In the genomic region with DNA sequence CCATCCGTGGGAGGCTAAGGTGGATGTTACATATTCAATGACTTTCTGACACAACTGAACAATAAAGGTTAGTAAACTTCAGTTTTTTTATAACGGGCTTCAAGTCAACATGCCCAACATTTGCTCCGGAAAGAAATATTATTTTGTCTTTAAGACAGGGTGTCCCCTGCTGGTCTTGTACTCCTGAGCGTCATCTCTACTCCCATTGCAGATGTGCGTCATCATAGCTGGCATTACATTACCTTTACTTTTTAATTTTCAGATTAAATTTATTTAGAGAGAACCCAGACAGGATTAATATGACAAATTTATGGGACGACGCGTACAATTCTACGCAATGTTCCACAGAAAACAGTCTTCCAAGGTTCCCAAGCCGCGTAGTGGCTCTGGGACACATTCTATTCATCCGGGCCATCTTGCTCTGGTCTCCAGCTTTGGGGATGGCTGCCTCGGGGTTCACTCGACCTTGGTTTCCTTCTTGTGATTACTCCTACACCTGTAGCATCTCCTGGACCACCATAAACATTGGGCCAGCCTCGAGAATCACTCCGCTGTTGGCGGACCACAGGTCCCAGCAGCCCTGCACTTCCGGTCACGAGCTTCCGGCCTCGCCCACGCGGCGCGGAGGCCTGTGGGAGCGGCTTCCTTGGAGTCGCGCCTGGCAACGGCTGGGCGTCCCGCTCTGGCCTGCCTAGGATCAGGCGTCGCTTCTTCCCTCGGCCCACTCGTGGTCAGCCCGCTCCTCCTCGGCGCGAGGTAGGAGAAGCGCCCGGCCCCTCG, we compare ENCODE assay signal across 8 mouse cellular contexts. TPM values are rescaled to one million over a fixed set of nuclear protein-coding genes. Genes with fewer than 3 reads are reported as not detected.
A peak's percentile ranks its signal among the peaks of the same experiment; 100 is the strongest.
DNase-seq lines count a peak whose midpoint lies in the region; ATAC-seq and TF ChIP-seq lines count a peak whose summit lies in the region.

A gene (plus strand): TSS at position 631 of the 780 bp plus-strand sequence.

- H3K27me3 ChIP-seq in megakaryocyte, embryonic 14.5 days (replicated peaks), result peaks cover 2% of the 10 kb centered on the region

- peak within 1 kb of the TSS; percentile 93 for H3K27ac ChIP-seq in cortical plate, adult 2 months (ENCODE audit: insufficient read depth, low read length)

- peak within 1 kb of the TSS; percentile 87 for H3K4me3 ChIP-seq in cortical plate, adult 2 months (ENCODE audit: insufficient read depth, low read length)
- peak within 1 kb of the TSS; percentile 98 for H3K4me3 ChIP-seq in megakaryocyte, embryonic 14.5 days (replicated peaks)

- peak; percentile 82 to 88 for DNase-seq in gastrocnemius, adult 8-10 months (ENCODE audit: low spot score in 2 of 2)
- peak; percentile 52 for DNase-seq in hindlimb bud, embryonic 11.5 days (ENCODE audit: extremely low spot score, low read depth, low spot score)
- DNase-seq in left cerebral cortex, adult 8-10 months (ENCODE audit: low spot score in 2 of 2), result peak; percentile 89 to 93
- DNase-seq in right cerebral cortex, postnatal 10 days (ENCODE audit: low spot score in 2 of 2), result peak; percentile 97
- peak; percentile 90 for DNase-seq in urinary bladder, postnatal 25 days (ENCODE audit: low spot score)

- H3K9me3 ChIP-seq in megakaryocyte, embryonic 14.5 days, result no peaks in the 10 kb centered on the region

- peak; percentile 89 for TF ChIP-seq POLR2A in cortical plate, adult 2 months (IDR thresholded peaks at IDR 0.05; ENCODE audit: extremely low read depth, insufficient read depth, low read length)

- no peaks in the 10 kb centered on the region for H3K36me3 ChIP-seq in megakaryocyte, embryonic 14.5 days (replicated peaks; ENCODE audit: low read length)

- H3K4me1 ChIP-seq in cortical plate, adult 2 months (ENCODE audit: control insufficient read depth, insufficient read depth, low read length), result peaks cover 2% of the 10 kb centered on the region; the same call in 1 of the 2 replicates
- peaks cover 10% of the 10 kb centered on the region for H3K4me1 ChIP-seq in megakaryocyte, embryonic 14.5 days

- no peak for TF ChIP-seq CTCF in cortical plate, adult 2 months (IDR thresholded peaks at IDR 0.05; ENCODE audit: extremely low read depth, insufficient read depth, low read length)

- ATAC-seq in activated CD4-positive, CD25-positive, alpha-beta regulatory T cell, adult 4 months, result peak; percentile 89

RNA-seq across cellular contexts. Expression of the gene that starts here (rescaled TPM):
- 1 to 10 TPM; 2.8 to 3.0 TPM for polyA plus RNA-seq in activated CD4-positive, CD25-positive, alpha-beta regulatory T cell, adult 4 months (2017; shearing (Covaris generic))
- polyA plus RNA-seq in cortical plate, adult 2 months (2012; rRNA removed), result 17.2 and 18.5 TPM in 2 replicates
- total RNA-seq in gastrocnemius, adult 8-10 months (2022), result 1 to 10 TPM; 3.1 to 5.1 (median 4.2) TPM
- total RNA-seq in left cerebral cortex, adult 8-10 months (2022), result 10 to 100 TPM; 15.3 to 20.8 (median 17.9) TPM
- polyA plus RNA-seq in megakaryocyte, embryonic 14.5 days (2012; ENCODE audit: insufficient read depth, low replicate concordance), result 0.11 TPM in 1 of 2 replicates, not detected in the other

Comparison
In these comparisons a context has a peak if more than half of its experiments do, and no peak if none do; other contexts are left out.
1. Peak in every context shown above with its lines: DNase-seq, ATAC-seq, H3K4me3 ChIP-seq and H3K27ac ChIP-seq.